Mouse (Mus musculus): ENCODE measurements around the gene Pidd1. TPM values are rescaled to one million over a fixed set of nuclear protein-coding genes. Genes with fewer than 3 reads are reported as not detected.
"Not testable (repeated sequence)": the region's sequence is repeated elsewhere in the genome, so short reads cannot be mapped to it uniquely, and the experiment has no call there.

The Pidd1 gene
- total RNA-seq, 1 experiment from 2014 or later, result 14.3 TPM

GRCm38 (mm10) chr7:141418970-141419369 lies 24.9 kb downstream of the Pidd1 start:
- peak; percentile 30; the same call in 1 of the 2 replicates for ATAC-seq (replicated peaks; ENCODE audit: low read depth, poor library complexity, severe bottlenecking)

- no peak for ATAC-seq (replicated peaks; ENCODE audit: low read depth, poor library complexity, severe bottlenecking)
These were observed 25.8 kb downstream of the Pidd1 start for GRCm38 (mm10) chr7:141417731-141418681.

GRCm38 (mm10) chr7:141416144-141416841 lies 27.5 kb downstream of the Pidd1 start:
- ATAC-seq (replicated peaks; ENCODE audit: low read depth, poor library complexity, severe bottlenecking), result no peak

- ATAC-seq (replicated peaks; ENCODE audit: low read depth, poor library complexity, severe bottlenecking), result peak; percentile 88
These were observed 29.8 kb downstream of the Pidd1 start, which contains the start of gene Gatd1 for GRCm38 (mm10) chr7:141413809-141414584. Gene Gatd1 (minus strand): TSS chr7:141414136.

- no peak for ATAC-seq (replicated peaks; ENCODE audit: low read depth, poor library complexity, severe bottlenecking)
These were observed 30.5 kb downstream of the Pidd1 start for GRCm38 (mm10) chr7:141413331-141413730.

GRCm38 (mm10) chr7:141411667-141412066 lies 32.2 kb downstream of the Pidd1 start:
- ATAC-seq (replicated peaks; ENCODE audit: low read depth, poor library complexity, severe bottlenecking), result no peak

GRCm38 (mm10) chr7:141410631-141411030 lies 33.2 kb downstream of the Pidd1 start:
- ATAC-seq (replicated peaks; ENCODE audit: low read depth, poor library complexity, severe bottlenecking), result no peak

GRCm38 (mm10) chr7:141408833-141409232 lies 35.0 kb downstream of the Pidd1 start:
- ATAC-seq (replicated peaks; ENCODE audit: low read depth, poor library complexity, severe bottlenecking), result peak; percentile 93

- not testable (repeated sequence) for ATAC-seq (replicated peaks; ENCODE audit: low read depth, poor library complexity, severe bottlenecking)
These were observed 36.2 kb downstream of the Pidd1 start for GRCm38 (mm10) chr7:141407670-141408069.

GRCm38 (mm10) chr7:141405466-141405865 lies 38.4 kb downstream of the Pidd1 start:
- no peak for ATAC-seq (replicated peaks; ENCODE audit: low read depth, poor library complexity, severe bottlenecking)

GRCm38 (mm10) chr7:141403305-141403704 lies 40.5 kb downstream of the Pidd1 start:
- peak; percentile 87 for ATAC-seq (replicated peaks; ENCODE audit: low read depth, poor library complexity, severe bottlenecking)

GRCm38 (mm10) chr7:141395348-141395747 lies 48.5 kb downstream of the Pidd1 start:
- ATAC-seq (replicated peaks; ENCODE audit: low read depth, poor library complexity, severe bottlenecking), result no peak

- 0 out of 2 replicates have a peak, but pooled peaks have one; percentile 13 for ATAC-seq (replicated peaks; ENCODE audit: low read depth, poor library complexity, severe bottlenecking)
These were observed 49.1 kb downstream of the Pidd1 start for GRCm38 (mm10) chr7:141394771-141395170.

- ATAC-seq (replicated peaks; ENCODE audit: low read depth, poor library complexity, severe bottlenecking), result peak; percentile 60
These were observed 49.7 kb downstream of the Pidd1 start for GRCm38 (mm10) chr7:141394158-141394557.

GRCm38 (mm10) chr7:141392552-141393222 lies 51.1 kb downstream of the Pidd1 start:
- ATAC-seq (replicated peaks; ENCODE audit: low read depth, poor library complexity, severe bottlenecking), result peak; percentile 42

- peak; percentile 78 for ATAC-seq (replicated peaks; ENCODE audit: low read depth, poor library complexity, severe bottlenecking)
These were observed 51.9 kb downstream of the Pidd1 start, which contains the start of gene Taldo1 for GRCm38 (mm10) chr7:141391625-141392551. Gene Taldo1 (plus strand): TSS chr7:141392199.

GRCm38 (mm10) chr7:141390326-141391259 lies 53.2 kb downstream of the Pidd1 start:
- ATAC-seq (replicated peaks; ENCODE audit: low read depth, poor library complexity, severe bottlenecking), result no peak
